Mouse (Mus musculus): Measurements from ENCODE around the gene Ces3a.
"Not testable (repeated sequence)": the region's sequence is repeated elsewhere in the genome, so short reads cannot be mapped to it uniquely, and the experiment has no call there.

Gene Ces3a

DNA sequence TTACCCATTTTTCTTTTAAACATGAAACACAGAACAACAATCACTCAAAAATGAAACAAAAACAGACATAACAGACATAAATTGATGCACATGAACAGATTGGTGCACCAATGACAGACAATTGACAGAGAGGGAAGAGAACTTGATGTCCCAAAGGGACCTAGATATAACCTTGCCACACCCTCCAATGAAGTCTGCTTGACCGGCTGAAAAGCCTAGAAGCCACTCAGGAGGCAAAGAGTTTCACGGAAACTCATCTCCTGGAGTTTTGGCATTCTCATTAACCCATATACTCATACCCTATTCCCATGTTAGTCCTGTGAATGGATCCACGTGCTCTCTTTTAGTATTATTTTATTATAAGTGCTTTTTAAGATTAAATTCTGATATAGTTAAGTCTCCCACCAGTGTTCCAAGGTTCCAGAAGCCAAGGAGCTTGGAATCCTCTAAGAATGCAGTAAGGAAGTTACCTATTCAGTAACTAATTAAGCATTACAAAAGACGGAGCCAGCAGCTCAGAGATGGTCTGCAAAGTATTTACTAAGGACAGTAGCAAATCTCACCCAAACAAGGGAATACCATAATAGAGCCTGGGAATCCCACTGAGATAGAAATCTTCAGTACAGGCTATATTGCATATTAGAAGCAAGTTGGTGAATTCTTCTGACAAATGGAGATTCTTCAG is 53.8 kb downstream of the Ces3a start:
- not testable (repeated sequence) for DNase-seq

DNA sequence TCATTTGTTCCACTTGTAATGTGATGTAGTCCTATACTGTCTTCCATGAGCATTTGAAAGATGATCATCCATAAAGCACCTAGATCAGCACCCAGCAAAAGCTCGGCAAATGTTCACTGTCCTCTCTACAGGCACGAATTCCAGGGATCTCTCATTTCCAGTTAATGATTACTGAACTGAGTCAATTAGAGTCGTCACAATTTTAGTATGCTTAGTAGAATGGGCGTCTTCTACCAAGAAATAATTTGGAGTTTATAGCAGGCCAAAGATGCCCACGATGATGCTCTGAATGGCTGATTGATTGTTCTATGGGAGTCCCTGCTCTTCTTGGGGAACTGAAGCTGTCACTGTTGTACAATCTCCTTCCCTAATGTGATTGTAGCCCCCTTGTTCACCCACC is 55.3 kb downstream of the Ces3a start:
- DNase-seq = not testable (repeated sequence)

DNA sequence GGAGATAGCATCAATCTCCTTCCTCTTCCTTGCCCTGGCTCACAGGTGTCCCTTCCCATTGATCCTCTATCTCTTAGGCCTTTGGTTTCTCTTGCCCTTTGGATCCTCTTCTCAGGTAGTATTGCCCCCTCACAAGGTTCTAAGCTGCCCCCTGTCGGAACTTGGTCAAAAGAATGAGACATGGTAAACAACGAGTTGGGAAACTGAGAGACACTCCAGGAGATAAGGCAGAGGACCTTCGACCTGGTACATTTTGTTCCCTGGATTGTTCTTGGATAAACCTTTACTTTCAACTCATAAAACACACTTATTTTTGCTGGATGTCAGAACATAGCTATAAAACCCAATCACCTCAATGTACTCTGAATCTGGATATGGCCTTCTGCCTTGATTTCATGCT is 55.8 kb downstream of the Ces3a start:
- no peak for DNase-seq

All from right cerebral cortex, postnatal 25 days (tissue).